ENCODE assay signal across 12 mouse cellular contexts in genomic region chr11:103910993-103911585, GRCm38 (mm10). TPM values are rescaled to one million over a fixed set of nuclear protein-coding genes. Genes with fewer than 3 reads are reported as not detected.
A peak's percentile ranks its signal among the peaks of the same experiment; 100 is the strongest.
DNase-seq lines count a peak whose midpoint lies in the region; TF ChIP-seq lines count a peak whose summit lies in the region.
"Had no signal": no experiment of that assay in that cellular context is flagged by ENCODE, and none has a peak within 500 bp of the region (broad histone marks: within the 10 kb centered on the region; RNA-seq: fewer than 3 reads in every experiment).

No protein-coding gene starts in this region.

- peak; percentile 90 for TF ChIP-seq CTCF in left cerebral cortex, adult 2 months (IDR thresholded peaks at IDR 0.05)

- DNase-seq in cerebellum, postnatal 10 days = peak; percentile 18 to 82
- no peak for DNase-seq in cerebellum, postnatal 4 days (ENCODE audit: low spot score in 2 of 2)
- no peak for DNase-seq in left cerebral cortex, adult 2 months (ENCODE audit: extremely low spot score in 1 of 2, low spot score in 2 of 2)
- no peak for DNase-seq in left cerebral cortex, postnatal 36 days (ENCODE audit: low spot score in 2 of 2)
- peak; percentile 53 for DNase-seq in R1 (ENCODE audit: low read depth, low spot score)
- peak; percentile 49 for DNase-seq in lung, postnatal 25 days (ENCODE audit: low spot score)
- no peak for DNase-seq in cerebellum, postnatal 25 days
- no peak for DNase-seq in cerebellum, adult 11 months
- DNase-seq: right cerebral cortex, postnatal 25 days had no signal

- H3K27ac ChIP-seq in left cerebral cortex, adult 2 months = no peak overlapping the region
- H3K27ac ChIP-seq: embryonic facial prominence, embryonic 13.5 days; hindbrain, embryonic 13.5 days; liver, embryonic 15.5 days had no signal

- H3K4me3 ChIP-seq in left cerebral cortex, adult 2 months = no peak overlapping the region
- H3K4me3 ChIP-seq: embryonic facial prominence, embryonic 13.5 days; hindbrain, embryonic 13.5 days; liver, embryonic 15.5 days had no signal

- intact Hi-C loops in left cerebral cortex, adult 2 months (cut with DNase I) = loop anchor here (1.0 to 5.0 kb wide), 2 partner anchors 148 to 274 kb away; partner anchors contain the start of gene Lyzl6
- intact Hi-C loops in left cerebral cortex, postnatal 36 days (cut with DNase I) = loop anchor here (1.0 to 5.0 kb wide), 3 partner anchors 44 to 274 kb away; partner anchors contain the start of gene Lyzl6

RNA-seq across cellular contexts. Expression of gene Nsf, which starts 42.8 kb away (rescaled TPM):
- total RNA-seq in left cerebral cortex, adult 2 months (2021) = 100 to 1,000 TPM; 858 to 979 TPM
- 100 to 1,000 TPM; 883 to 922 TPM for total RNA-seq in left cerebral cortex, postnatal 36 days (2021)

RNA-seq across cellular contexts. Expression of gene Arf2, which starts 55.5 kb away (rescaled TPM):
- 10 to 100 TPM; 49.5 to 51.4 TPM for total RNA-seq in left cerebral cortex, adult 2 months (2021)
- total RNA-seq in left cerebral cortex, postnatal 36 days (2021) = 10 to 100 TPM; 46.4 to 49.9 TPM

Comparison
In these comparisons a context has a peak if more than half of its experiments do, and no peak if none do; other contexts are left out.
1. DNase-seq: peak in cerebellum, postnatal 10 days (2 of 2), R1 (single experiment) and lung, postnatal 25 days (single experiment); none in cerebellum, postnatal 4 days (0 of 2), left cerebral cortex, adult 2 months (0 of 2), left cerebral cortex, postnatal 36 days (0 of 2), cerebellum, postnatal 25 days (0 of 2) and cerebellum, adult 11 months (single experiment).